ENCODE assay signal across 8 mouse cellular contexts in the genomic region with DNA sequence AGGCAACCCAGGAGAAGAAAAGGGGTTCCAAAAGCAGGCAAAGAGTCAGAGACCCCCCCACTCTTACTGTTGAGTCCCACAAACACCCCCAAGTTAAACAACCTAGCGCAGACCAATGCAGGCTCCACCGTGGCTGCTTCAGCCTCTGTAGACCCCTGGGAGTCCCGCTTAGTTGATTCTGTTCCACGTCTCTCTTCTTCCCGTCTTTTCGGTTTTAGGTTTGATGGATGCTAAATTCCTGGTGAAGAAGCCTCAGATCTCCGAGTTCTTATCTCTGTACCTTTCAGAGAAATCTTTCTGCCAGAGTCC. TPM values are rescaled to one million over a fixed set of nuclear protein-coding genes. Genes with fewer than 3 reads are reported as not detected.
A peak's percentile ranks its signal among the peaks of the same experiment; 100 is the strongest.
DNase-seq lines count a peak whose midpoint lies in the region; ATAC-seq and TF ChIP-seq lines count a peak whose summit lies in the region.

No protein-coding gene starts in this region.

- peak overlapping the region; percentile 27 for H3K4me3 ChIP-seq in lung, embryonic 14.5 days (ENCODE audit: low read depth, low read length)
- H3K4me3 ChIP-seq in embryonic fibroblast, embryonic 13.5 days (ENCODE audit: insufficient read depth, low read length) = peak overlapping the region; percentile 20
- H3K4me3 ChIP-seq in limb, embryonic 12.5 days (replicated peaks) = peak overlapping the region; percentile 39
- peak overlapping the region; percentile 55 for H3K4me3 ChIP-seq in small intestine, adult 2 months (ENCODE audit: low read depth, low read length)

- no peaks in the 10 kb centered on the region for H3K9me3 ChIP-seq in lung, embryonic 14.5 days (ENCODE audit: low read depth, low read length)
- H3K9me3 ChIP-seq in limb, embryonic 12.5 days = no peaks in the 10 kb centered on the region

- H3K4me2 ChIP-seq in lung, embryonic 14.5 days = peak overlapping the region; percentile 64
- H3K4me2 ChIP-seq in limb, embryonic 12.5 days = peak overlapping the region; percentile 69

- no peak for TF ChIP-seq POLR2A in embryonic fibroblast, embryonic 13.5 days (IDR thresholded peaks at IDR 0.05; ENCODE audit: low read depth, low read length)
- TF ChIP-seq POLR2A in small intestine, adult 2 months (IDR thresholded peaks at IDR 0.05; ENCODE audit: low read depth, low read length) = no peak

- TF ChIP-seq CTCF in lung, embryonic 14.5 days (IDR thresholded peaks at IDR 0.05; ENCODE audit: low read depth) = no peak
- no peak for TF ChIP-seq CTCF in embryonic fibroblast, embryonic 13.5 days (IDR thresholded peaks at IDR 0.05; ENCODE audit: borderline replicate concordance, insufficient read depth, low read length)
- TF ChIP-seq CTCF in small intestine, adult 2 months (IDR thresholded peaks at IDR 0.05; ENCODE audit: extremely low read depth, insufficient read length, insufficient replicate concordance, low read depth, low read length) = no peak

- H3K36me3 ChIP-seq in lung, embryonic 14.5 days (ENCODE audit: insufficient read depth) = no peaks in the 10 kb centered on the region
- H3K36me3 ChIP-seq in limb, embryonic 12.5 days = no peaks in the 10 kb centered on the region
- H3K36me3 ChIP-seq in small intestine, adult 2 months (ENCODE audit: control insufficient read depth, insufficient read depth, low read length) = no peaks in the 10 kb centered on the region

- no peaks in the 10 kb centered on the region for H3K27me3 ChIP-seq in lung, embryonic 14.5 days (ENCODE audit: insufficient read depth, low read length)
- H3K27me3 ChIP-seq in limb, embryonic 12.5 days = peaks cover 3% of the 10 kb centered on the region; the same call in 1 of the 2 replicates
- H3K27me3 ChIP-seq in small intestine, adult 2 months (ENCODE audit: control insufficient read depth, insufficient read depth, low read length) = no peaks in the 10 kb centered on the region

- no peak for DNase-seq in lung, embryonic 14.5 days
- no peak for DNase-seq in lung, adult 18-20 months
- no peak for DNase-seq in cerebellum, adult 9-10 months
- DNase-seq in left cerebral cortex, adult 11 months (ENCODE audit: low spot score) = no peak
- no peak for DNase-seq in cerebellum, postnatal 10 days

- under 1% methylated on average over 7 of the region's 7 CpGs for WGBS in lung, embryonic 14.5 days
- WGBS in limb, embryonic 12.5 days = 2% methylated on average over 7 of the region's 7 CpGs
- 5% methylated on average over 7 of the region's 7 CpGs for WGBS in small intestine, adult 2 months

- peak; percentile 43; the same call in 1 of the 2 replicates for ATAC-seq in lung, embryonic 14.5 days (ENCODE audit: insufficient read depth)
- ATAC-seq in limb, embryonic 12.5 days (ENCODE audit: insufficient number of reproducible peaks, insufficient read depth, low FRiP score, low TSS enrichment, low read depth) = no peak

- H3K9ac ChIP-seq in lung, embryonic 14.5 days = peak overlapping the region; percentile 24; the same call in 1 of the 2 replicates
- H3K9ac ChIP-seq in limb, embryonic 12.5 days (replicated peaks) = peak overlapping the region; percentile 40

- no peaks in the 10 kb centered on the region for H3K4me1 ChIP-seq in lung, embryonic 14.5 days (ENCODE audit: insufficient read depth)
- H3K4me1 ChIP-seq in embryonic fibroblast, embryonic 13.5 days (ENCODE audit: control insufficient read depth, insufficient read depth, low read length) = no peaks in the 10 kb centered on the region
- H3K4me1 ChIP-seq in limb, embryonic 12.5 days (replicated peaks) = peaks cover 4% of the 10 kb centered on the region; the same call in 1 of the 2 replicates
- H3K4me1 ChIP-seq in small intestine, adult 2 months (ENCODE audit: control insufficient read depth, insufficient read depth, insufficient read length, low read length) = peaks cover 18% of the 10 kb centered on the region; the same call in 1 of the 2 replicates

- H3K27ac ChIP-seq in lung, embryonic 14.5 days (ENCODE audit: low read depth) = no peak overlapping the region
- no peak overlapping the region for H3K27ac ChIP-seq in embryonic fibroblast, embryonic 13.5 days (ENCODE audit: insufficient read depth, low read length)
- no peak overlapping the region for H3K27ac ChIP-seq in limb, embryonic 12.5 days
- peak overlapping the region; percentile 78 for H3K27ac ChIP-seq in small intestine, adult 2 months (ENCODE audit: insufficient read depth, low read depth, low read length)

RNA-seq across cellular contexts. Expression of a gene that starts 26.5 kb away (rescaled TPM):
- polyA plus RNA-seq in lung, embryonic 14.5 days (2014; fragmentation: Nextera tagmentation; extraction: Ambion mirVana) = 2.9 and 3.2 TPM in 2 replicates
- 0.23 and 0.42 TPM in 2 replicates for polyA plus RNA-seq in embryonic fibroblast, embryonic 13.5 days (2011; ENCODE audit: insufficient read length, low read depth, missing spikeins)
- 0.91 and 0.98 TPM in 2 replicates for polyA plus RNA-seq in limb, embryonic 12.5 days (2016; fragmentation: Nextera tagmentation; extraction: Ambion mirVana)
- polyA plus RNA-seq in small intestine, adult 2 months (2012; rRNA removed) = 3.1 and 4.8 TPM in 2 replicates

RNA-seq across cellular contexts. Expression of a gene that starts 52.3 kb away (rescaled TPM):
- polyA plus RNA-seq in lung, embryonic 14.5 days (2014; fragmentation: Nextera tagmentation; extraction: Ambion mirVana) = 17.4 and 20.7 TPM in 2 replicates
- polyA plus RNA-seq in embryonic fibroblast, embryonic 13.5 days (2011; ENCODE audit: insufficient read length, low read depth, missing spikeins) = 31.7 and 39.1 TPM in 2 replicates
- 12.7 and 13.7 TPM in 2 replicates for polyA plus RNA-seq in limb, embryonic 12.5 days (2016; fragmentation: Nextera tagmentation; extraction: Ambion mirVana)
- polyA plus RNA-seq in small intestine, adult 2 months (2012; rRNA removed) = 13.0 and 29.1 TPM in 2 replicates
